Mouse (Mus musculus) bone marrow macrophage, adult 2 months (primary cell): Measurements from ENCODE around the gene Cep295nl. TPM values are rescaled to one million over a fixed set of nuclear protein-coding genes. Genes with fewer than 3 reads are reported as not detected.

Source experiments
- H3K27ac ChIP-seq: 2 replicates; pipeline ENCODE4 v1.5.1; 2012; ENCODE audit warnings: low read depth, low read length; ENCODE audit not compliant: insufficient read depth
- H3K4me1 ChIP-seq: 2 replicates; pipeline ENCODE4 v1.6.1; 2012; ENCODE audit warnings: low read length; ENCODE audit not compliant: control insufficient read depth, insufficient read depth
- H3K4me3 ChIP-seq: 2 replicates; pipeline ENCODE4 v1.5.1; 2012; ENCODE audit warnings: mild to moderate bottlenecking, low read length, moderate library complexity; ENCODE audit not compliant: insufficient read depth
- CTCF ChIP-seq: IDR thresholded peaks from 2 replicates; pipeline ENCODE4 v1.5.1; 2012; ENCODE audit warnings: low read depth, mild to moderate bottlenecking, low read length, moderate library complexity
- POLR2A ChIP-seq: IDR thresholded peaks from 2 replicates; pipeline ENCODE4 v1.6.1; 2012; ENCODE audit warnings: mild to moderate bottlenecking, low read depth, low read length, borderline replicate concordance
- polyA plus RNA-seq: library from polyadenylated mRNA; stranded (reverse); fragments of >200 nt; gene quantifications from 2 replicates; pipeline ENCODE4 v1.2.4, GENCODE M21; 2012; ENCODE audit not compliant: missing spikeins, insufficient read depth, insufficient read length

Cep295nl gene
- polyA plus RNA-seq, 1 experiment, result 2.3 TPM

GRCm38 (mm10) chr11:118337491-118338168 is 4.7 kb downstream of the Cep295nl start:
- TF ChIP-seq POLR2A (no peak), CTCF (no peak)
- no peak overlapping the region for H3K4me3 ChIP-seq
- H3K4me1 ChIP-seq, result no peaks in the 10 kb centered on the region
- H3K27ac ChIP-seq, result no peak overlapping the region

- Histone ChIP-seq H3K4me3 (no peak overlapping the region), H3K27ac (no peak overlapping the region), H3K4me1 (no peaks in the 10 kb centered on the region)
- TF ChIP-seq POLR2A (no peak), CTCF (no peak)
Measured at GRCm38 (mm10) chr11:118333431-118333830, 8.9 kb downstream of the Cep295nl start.

GRCm38 (mm10) chr11:118332376-118332775 is 9.9 kb downstream of the Cep295nl start:
- TF ChIP-seq CTCF (no peak), POLR2A (no peak)
- Histone ChIP-seq H3K27ac (no peak overlapping the region), H3K4me1 (no peaks in the 10 kb centered on the region), H3K4me3 (no peak overlapping the region)

- H3K27ac ChIP-seq, result no peak overlapping the region
- no peak for TF ChIP-seq CTCF
- no peak for TF ChIP-seq POLR2A
- H3K4me1 ChIP-seq, result no peaks in the 10 kb centered on the region
- H3K4me3 ChIP-seq, result no peak overlapping the region
Measured at GRCm38 (mm10) chr11:118330777-118331176, 11.5 kb downstream of the Cep295nl start.

- Histone ChIP-seq H3K27ac (no peak overlapping the region), H3K4me1 (peaks cover 4% of the 10 kb centered on the region), H3K4me3 (no peak overlapping the region)
- TF ChIP-seq CTCF, result no peak
- no peak for TF ChIP-seq POLR2A
Measured at GRCm38 (mm10) chr11:118330361-118330760, 11.9 kb downstream of the Cep295nl start.

GRCm38 (mm10) chr11:118328947-118329346 is 13.4 kb downstream of the Cep295nl start:
- no peak overlapping the region for H3K4me3 ChIP-seq
- H3K4me1 ChIP-seq, result peaks cover 17% of the 10 kb centered on the region
- TF ChIP-seq POLR2A (no peak), CTCF (no peak)
- no peak overlapping the region for H3K27ac ChIP-seq

- no peak overlapping the region for H3K4me3 ChIP-seq
- peaks cover 21% of the 10 kb centered on the region for H3K4me1 ChIP-seq
- H3K27ac ChIP-seq, result no peak overlapping the region
- TF ChIP-seq POLR2A, result no peak
- TF ChIP-seq CTCF, result no peak
Measured at GRCm38 (mm10) chr11:118328511-118328910, 13.8 kb downstream of the Cep295nl start.

- peaks cover 21% of the 10 kb centered on the region for H3K4me1 ChIP-seq
- no peak overlapping the region for H3K27ac ChIP-seq
- TF ChIP-seq CTCF (no peak), POLR2A (no peak)
- H3K4me3 ChIP-seq, result no peak overlapping the region
Measured at GRCm38 (mm10) chr11:118326991-118327971, 15.0 kb downstream of the Cep295nl start.

- Histone ChIP-seq H3K4me3 (no peak overlapping the region), H3K27ac (no peak overlapping the region), H3K4me1 (peaks cover 21% of the 10 kb centered on the region)
- TF ChIP-seq CTCF, result no peak
- no peak for TF ChIP-seq POLR2A
Measured at GRCm38 (mm10) chr11:118326491-118326890, 15.8 kb downstream of the Cep295nl start.

- no peak for TF ChIP-seq POLR2A
- TF ChIP-seq CTCF, result no peak
- no peak overlapping the region for H3K4me3 ChIP-seq
- H3K27ac ChIP-seq, result no peak overlapping the region
- peaks cover 21% of the 10 kb centered on the region for H3K4me1 ChIP-seq
Measured at GRCm38 (mm10) chr11:118324541-118324940, 17.8 kb downstream of the Cep295nl start.
